Mouse (Mus musculus) lung, embryonic 14.5 days (tissue): ENCODE measurements around the gene Tbc1d23. TPM values are rescaled to one million over a fixed set of nuclear protein-coding genes. Genes with fewer than 3 reads are reported as not detected.

Source experiments
- ATAC-seq: fragments of 200-750 bp; cut with Nextera tagmentation; 2 replicates; pipeline ENCODE4 v1.8.0; 2017; ENCODE audit warnings: mild to moderate bottlenecking, moderate TSS enrichment, moderate library complexity; ENCODE audit not compliant: insufficient read depth
- DNase-seq: peaks from one replicate; pipeline ENCODE4 v3.0.0-alpha.2; 2015
- H3K27ac ChIP-seq: fragments of 300-500 bp; sonication (generic); 2 replicates; pipeline ENCODE4 v1.5.1; 2014; ENCODE audit warnings: low read depth, mild to moderate bottlenecking, moderate library complexity
- H3K27me3 ChIP-seq: fragments of 300-500 bp; sonication (generic); 2 replicates; pipeline ENCODE4 v1.6.1; 2014; ENCODE audit warnings: low read length, control low read depth; ENCODE audit not compliant: insufficient read depth
- H3K36me3 ChIP-seq: fragments of 300-500 bp; sonication (generic); 2 replicates; pipeline ENCODE4 v1.6.1; 2014; ENCODE audit warnings: control low read depth; ENCODE audit not compliant: insufficient read depth
- H3K4me1 ChIP-seq: fragments of 300-500 bp; sonication (generic); 2 replicates; pipeline ENCODE4 v1.6.1; 2014; ENCODE audit warnings: antibody characterized with exemption, control low read depth; ENCODE audit not compliant: insufficient read depth
- H3K4me2 ChIP-seq: fragments of 300-500 bp; sonication (generic); 2 replicates; pipeline ENCODE4 v1.6.1; 2014; ENCODE audit warnings: mild to moderate bottlenecking
- H3K4me3 ChIP-seq: fragments of 300-500 bp; sonication (generic); 2 replicates; pipeline ENCODE4 v1.5.1; 2014; ENCODE audit warnings: low read depth, low read length
- H3K9ac ChIP-seq: fragments of 300-500 bp; sonication (generic); 2 replicates; pipeline ENCODE4 v1.6.1; 2014
- H3K9me3 ChIP-seq: fragments of 300-500 bp; sonication (generic); 2 replicates; pipeline ENCODE4 v1.6.1; 2016; ENCODE audit warnings: low read depth, low read length, control low read depth
- CTCF ChIP-seq: IDR thresholded peaks from 2 replicates; pipeline ENCODE4 v1.5.1; 2016; ENCODE audit warnings: antibody characterized with exemption, low read depth
- WGBS: fragments of 180-500 bp; shearing (Covaris S2); extraction: QIAGEN DNeasy Blood & Tissue Kit; methylation state at CpG from one replicate; pipeline ENCODE4 v1.1.7; 2014; 5-methylcytosine and 5-hydroxymethylcytosine counted together
- polyA plus RNA-seq: library from polyadenylated mRNA; unstranded; fragments of >200 nt; fragmentation: Nextera tagmentation; extraction: Ambion mirVana; gene quantifications from 2 replicates; pipeline ENCODE4 v1.2.1, GENCODE M21; 2014

Tbc1d23 gene
- polyA plus RNA-seq, 1 experiment from 2014 or later: 28.3 TPM

DNA sequence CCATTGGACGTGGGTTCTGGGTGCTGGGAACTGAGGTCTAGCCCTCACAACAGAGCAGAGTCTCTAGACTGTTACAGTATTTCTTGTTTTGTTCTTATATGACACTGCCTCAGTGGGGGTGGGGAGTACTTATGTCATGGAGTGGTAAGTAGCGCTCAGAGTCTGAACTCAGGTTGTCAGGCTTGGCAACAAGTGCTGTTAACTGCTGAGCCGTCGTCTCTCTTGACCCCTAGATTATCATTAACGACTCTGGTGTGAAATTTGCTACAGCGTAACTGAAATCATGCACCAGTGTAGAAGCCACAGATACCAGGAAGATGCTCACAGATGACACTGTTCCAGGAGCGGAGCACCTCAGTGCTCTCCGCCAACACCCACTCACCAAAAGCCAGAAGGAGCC, 60.1 kb downstream of the Tbc1d23 start:
- H3K4me2 ChIP-seq: no peak overlapping the region
- 88% methylated on average over 8 of the region's 8 CpGs for WGBS
- no peak for DNase-seq

DNA sequence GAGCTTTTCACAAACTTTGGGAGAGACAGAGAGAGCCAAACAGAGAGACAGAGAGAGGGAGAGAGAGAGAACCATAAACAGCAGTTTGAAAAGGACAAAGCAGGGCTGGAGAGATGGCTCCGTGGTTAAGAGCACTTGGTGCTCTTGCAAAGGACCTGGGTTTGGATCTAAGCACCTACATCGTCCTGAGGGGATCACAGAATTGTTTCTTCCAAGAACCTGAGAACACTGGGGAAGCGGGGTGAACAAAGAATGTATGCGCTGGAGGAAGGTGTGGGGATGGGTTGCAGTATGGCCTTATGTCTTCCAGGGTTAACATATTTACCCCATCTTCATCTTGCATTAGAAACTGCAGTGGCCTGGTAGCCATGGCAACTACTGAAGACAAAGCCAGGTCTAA, 63.1 kb downstream of the Tbc1d23 start:
- no peak for TF ChIP-seq CTCF

More for the DNA sequence above, 60.1 kb downstream of the Tbc1d23 start:
- Histone ChIP-seq H3K9me3 (no peaks in the 10 kb centered on the region), H3K4me3 (no peak overlapping the region), H3K4me1 (no peaks in the 10 kb centered on the region), H3K27ac (no peak overlapping the region), H3K36me3 (peaks cover 29% of the 10 kb centered on the region), H3K27me3 (no peaks in the 10 kb centered on the region), H3K9ac (no peak overlapping the region)
- TF ChIP-seq CTCF: no peak
- no peak for ATAC-seq

DNA sequence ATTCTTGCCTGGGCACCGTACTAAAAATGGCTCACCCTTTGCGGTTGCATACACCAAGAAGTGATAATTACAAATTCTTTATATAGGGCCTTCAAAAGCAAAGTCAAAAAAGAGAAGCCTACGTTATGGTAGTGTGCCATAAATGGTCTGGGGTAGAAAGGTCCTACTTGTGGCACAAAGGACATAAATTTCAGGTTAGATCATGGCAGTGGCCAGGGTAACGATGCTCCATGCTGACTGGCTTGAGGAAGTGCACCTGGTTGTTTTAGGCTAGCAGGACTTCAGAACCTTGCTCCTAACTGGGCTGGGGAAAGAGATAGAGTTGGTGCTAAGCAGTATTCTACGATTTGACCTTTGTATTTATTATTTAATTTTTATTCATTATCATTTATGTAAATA, 63.8 kb downstream of the Tbc1d23 start:
- H3K27ac ChIP-seq: no peak overlapping the region
- H3K9me3 ChIP-seq: no peaks in the 10 kb centered on the region
- peaks cover 23% of the 10 kb centered on the region for H3K36me3 ChIP-seq
- H3K9ac ChIP-seq: peak overlapping the region; percentile 90
- H3K27me3 ChIP-seq: no peaks in the 10 kb centered on the region
- H3K4me1 ChIP-seq: no peaks in the 10 kb centered on the region
- DNase-seq: peak; percentile 7
- 18% methylated on average over 5 of the region's 5 CpGs for WGBS
- peak; percentile 57 for ATAC-seq
- H3K4me2 ChIP-seq: peak overlapping the region; percentile 76
- TF ChIP-seq CTCF: no peak
- H3K4me3 ChIP-seq: peak overlapping the region; percentile 84

More for the DNA sequence above, 63.1 kb downstream of the Tbc1d23 start:
- H3K4me3 ChIP-seq: no peak overlapping the region
- ATAC-seq (no peak), DNase-seq (no peak)
- H3K9ac ChIP-seq: no peak overlapping the region
- no peaks in the 10 kb centered on the region for H3K9me3 ChIP-seq
- no peak overlapping the region for H3K27ac ChIP-seq
- no peak overlapping the region for H3K4me2 ChIP-seq
- H3K4me1 ChIP-seq: no peaks in the 10 kb centered on the region
- WGBS: 71% methylated on average over 4 of the region's 4 CpGs
- H3K27me3 ChIP-seq: no peaks in the 10 kb centered on the region
- H3K36me3 ChIP-seq: peaks cover 23% of the 10 kb centered on the region; the same call in 1 of the 2 replicates

DNA sequence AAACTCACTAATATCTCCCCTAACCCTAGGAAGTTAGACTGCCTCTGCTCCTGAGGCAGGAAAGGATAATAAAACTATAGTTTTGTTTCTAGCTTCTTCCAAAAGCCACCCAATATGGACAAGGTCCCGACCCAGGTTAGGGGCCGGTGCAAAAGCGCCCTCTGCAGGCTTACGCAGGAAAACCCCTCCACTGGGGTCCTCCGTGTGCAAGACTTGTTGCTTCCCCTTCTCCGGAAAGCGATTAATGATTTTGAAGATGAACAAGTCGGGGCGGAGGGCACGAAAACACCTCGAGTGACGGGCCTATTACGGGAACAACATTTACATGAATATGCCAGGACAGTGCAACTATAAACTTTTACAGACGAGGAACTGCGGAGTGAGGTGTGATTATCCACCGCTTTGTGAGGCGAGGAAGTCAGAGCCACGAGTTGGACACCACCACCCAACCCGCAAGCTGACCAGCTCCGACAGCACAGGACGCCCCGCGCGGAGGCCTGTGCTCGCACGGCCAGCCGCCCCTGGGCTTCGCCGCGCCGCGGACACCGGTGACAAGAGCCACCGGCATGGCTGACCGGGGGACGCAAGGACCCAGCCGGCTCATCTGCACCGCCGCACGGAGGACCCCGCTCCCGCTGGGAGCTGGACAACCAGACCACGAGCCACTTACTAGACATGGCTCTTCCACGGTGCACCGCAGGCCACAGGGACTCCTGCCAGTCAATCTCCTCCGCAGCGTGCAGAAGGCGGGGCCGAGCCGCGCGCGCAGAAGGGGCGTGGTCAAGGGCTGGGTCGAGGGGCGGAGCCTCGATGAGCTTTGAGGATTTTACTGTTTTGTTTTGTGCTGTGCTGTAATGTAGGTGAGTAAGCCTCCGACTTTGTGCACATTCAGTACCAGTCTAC, 64.4 kb downstream of the Tbc1d23 start, which contains the start of gene Nit2:
TSS of gene Nit2 (minus strand) at position 731 of the 903 bp plus-strand sequence.
- H3K27me3 ChIP-seq: no peaks in the 10 kb centered on the region
- DNase-seq (peak; percentile 96), ATAC-seq (peak; percentile 98)
- H3K4me3 ChIP-seq: peak within 1 kb of the TSS; percentile 84
- H3K27ac ChIP-seq: peak within 1 kb of the TSS; percentile 95
- peaks cover 26% of the 10 kb centered on the region for H3K36me3 ChIP-seq
- peak within 1 kb of the TSS; percentile 90 for H3K9ac ChIP-seq
- WGBS: under 1% methylated on average over 58 of the region's 58 CpGs
- peak within 1 kb of the TSS; percentile 76 for H3K4me2 ChIP-seq
- no peaks in the 10 kb centered on the region for H3K9me3 ChIP-seq
- H3K4me1 ChIP-seq: no peaks in the 10 kb centered on the region
- TF ChIP-seq CTCF: peak; percentile 75

DNA sequence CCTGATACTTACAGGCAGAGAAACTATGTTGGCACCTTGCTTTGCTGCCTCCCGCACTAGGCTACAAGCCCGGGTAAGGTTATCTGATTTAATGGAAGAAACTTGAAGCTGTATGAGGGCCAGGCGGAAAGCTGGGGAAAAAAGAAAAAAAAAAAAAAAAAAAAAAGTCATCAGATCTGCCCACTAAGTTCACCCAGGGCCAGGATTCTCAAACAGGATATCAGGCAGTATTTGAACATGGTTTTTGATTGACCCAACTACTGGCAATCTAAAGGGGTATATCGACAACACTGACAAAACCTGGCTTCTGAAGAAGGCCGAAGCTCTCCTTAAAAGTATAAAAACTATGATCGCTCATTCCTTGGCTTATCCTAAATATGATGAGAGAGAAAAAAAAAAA, 65.2 kb downstream of the Tbc1d23 start:
- DNase-seq (no peak), ATAC-seq (no peak)
- Histone ChIP-seq H3K4me3 (peak overlapping the region; percentile 84), H3K4me1 (no peaks in the 10 kb centered on the region), H3K27ac (peak overlapping the region; percentile 95; the same call in 1 of the 2 replicates), H3K4me2 (peak overlapping the region; percentile 76), H3K9ac (peak overlapping the region; percentile 90), H3K27me3 (no peaks in the 10 kb centered on the region), H3K9me3 (no peaks in the 10 kb centered on the region), H3K36me3 (peaks cover 33% of the 10 kb centered on the region)
- TF ChIP-seq CTCF: no peak
- 78% methylated on average over 6 of the region's 6 CpGs for WGBS

DNA sequence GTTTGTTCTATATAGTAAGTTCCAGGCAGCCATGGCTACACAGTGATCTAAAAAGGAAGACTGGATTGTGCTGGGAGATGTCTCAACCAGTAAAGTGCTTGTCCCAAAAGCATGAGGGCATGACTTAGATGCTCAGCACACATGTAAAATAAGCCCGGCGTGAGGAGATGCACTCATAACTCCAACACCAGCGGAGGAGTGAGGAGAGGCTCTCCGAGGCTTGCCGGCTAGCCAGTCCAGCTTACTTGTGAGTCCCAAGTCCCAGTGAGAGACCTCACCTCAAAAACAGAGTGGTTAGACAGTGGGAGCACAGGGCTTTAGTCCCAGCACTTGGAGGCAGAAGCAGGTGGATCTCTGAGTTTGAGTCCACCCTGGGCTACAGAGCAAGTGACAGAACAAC, 66.1 kb downstream of the Tbc1d23 start:
- no peak for ATAC-seq
- H3K9ac ChIP-seq: no peak overlapping the region
- H3K4me1 ChIP-seq: no peaks in the 10 kb centered on the region
- no peak overlapping the region for H3K27ac ChIP-seq
- TF ChIP-seq CTCF: no peak
- no peak overlapping the region for H3K4me3 ChIP-seq
- no peak overlapping the region for H3K4me2 ChIP-seq
- peaks cover 35% of the 10 kb centered on the region for H3K36me3 ChIP-seq
- WGBS: 93% methylated on average over 5 of the region's 5 CpGs
- DNase-seq: no peak
- H3K27me3 ChIP-seq: no peaks in the 10 kb centered on the region
- no peaks in the 10 kb centered on the region for H3K9me3 ChIP-seq

DNA sequence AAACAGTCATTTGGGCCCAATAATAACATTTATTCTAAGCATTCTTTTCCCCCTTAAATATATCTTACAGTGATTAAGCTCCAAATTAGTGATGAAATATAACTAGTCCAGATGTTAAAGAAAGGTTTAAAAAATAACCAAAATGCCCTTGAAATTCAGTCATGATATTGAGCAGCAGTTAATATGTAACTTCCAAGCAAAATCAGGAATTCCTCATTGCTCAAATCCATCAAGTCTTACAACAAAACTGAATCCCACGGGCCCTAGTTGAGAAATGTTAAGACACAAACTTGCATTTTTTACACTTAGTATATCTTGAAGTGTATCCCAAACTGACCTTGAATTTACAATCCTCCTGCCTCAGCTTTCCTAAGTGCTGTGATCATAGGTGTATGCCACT, 67.6 kb downstream of the Tbc1d23 start:
- H3K27ac ChIP-seq: no peak overlapping the region
- H3K9ac ChIP-seq: no peak overlapping the region
- WGBS: 81% methylated on average over 1 of the region's 1 CpGs
- H3K9me3 ChIP-seq: no peaks in the 10 kb centered on the region
- DNase-seq (no peak), ATAC-seq (no peak)
- H3K4me2 ChIP-seq: no peak overlapping the region
- TF ChIP-seq CTCF: no peak
- H3K27me3 ChIP-seq: no peaks in the 10 kb centered on the region
- peaks cover 44% of the 10 kb centered on the region for H3K36me3 ChIP-seq
- no peak overlapping the region for H3K4me3 ChIP-seq
- H3K4me1 ChIP-seq: no peaks in the 10 kb centered on the region
